Mouse (Mus musculus): ENCODE measurements around the gene Cox20.
"Not testable (repeated sequence)": the region's sequence is repeated elsewhere in the genome, so short reads cannot be mapped to it uniquely, and the experiment has no call there.

Cox20 gene

GRCm38 (mm10) chr1:178318389-178319184 lies at the start of gene Cox20:
Cox20 (plus strand) TSS chr1:178319130.
- peak; percentile 97 for DNase-seq

- DNase-seq: no peak
Observed at GRCm38 (mm10) chr1:178270635-178271034, 48.3 kb upstream of the Cox20 start.

GRCm38 (mm10) chr1:178275174-178275730 lies 43.7 kb upstream of the Cox20 start:
- DNase-seq: no peak

GRCm38 (mm10) chr1:178275738-178276053 lies 43.2 kb upstream of the Cox20 start:
- DNase-seq: no peak

- peak; percentile 54 for DNase-seq
Observed at GRCm38 (mm10) chr1:178276054-178276911, 42.6 kb upstream of the Cox20 start.

GRCm38 (mm10) chr1:178283314-178283713 lies 35.6 kb upstream of the Cox20 start:
- not testable (repeated sequence) for DNase-seq

- DNase-seq: no peak
Observed at GRCm38 (mm10) chr1:178283946-178284720, 34.8 kb upstream of the Cox20 start.

- DNase-seq: no peak
Observed at GRCm38 (mm10) chr1:178287601-178288176, 31.2 kb upstream of the Cox20 start.

- DNase-seq: no peak
Observed at GRCm38 (mm10) chr1:178291716-178292115, 27.2 kb upstream of the Cox20 start.

GRCm38 (mm10) chr1:178294051-178294450 lies 24.9 kb upstream of the Cox20 start:
- no peak for DNase-seq

GRCm38 (mm10) chr1:178301261-178301660 lies 17.7 kb upstream of the Cox20 start:
- DNase-seq: not testable (repeated sequence)

GRCm38 (mm10) chr1:178303425-178303824 lies 15.5 kb upstream of the Cox20 start:
- DNase-seq: peak; percentile 87

- DNase-seq: no peak
Observed at GRCm38 (mm10) chr1:178309487-178309886, 9.4 kb upstream of the Cox20 start.

GRCm38 (mm10) chr1:178310128-178310527 lies 8.8 kb upstream of the Cox20 start:
- DNase-seq: no peak

GRCm38 (mm10) chr1:178313039-178313597 lies 5.8 kb upstream of the Cox20 start:
- no peak for DNase-seq

- DNase-seq: no peak
Observed at GRCm38 (mm10) chr1:178314236-178314635, 4.7 kb upstream of the Cox20 start.

GRCm38 (mm10) chr1:178317275-178318001 lies 1.5 kb upstream of the Cox20 start:
- DNase-seq: no peak

- peak; percentile 88 for DNase-seq
Observed at GRCm38 (mm10) chr1:178318002-178318388, 935 bp upstream of the Cox20 start.

GRCm38 (mm10) chr1:178319295-178320037 lies 536 bp downstream of the Cox20 start:
- no peak for DNase-seq

GRCm38 (mm10) chr1:178320038-178320722 lies 1.2 kb downstream of the Cox20 start:
- no peak for DNase-seq

All from lung, postnatal 14 days (tissue).